Mouse (Mus musculus) left cerebral cortex, postnatal 36 days (tissue): ENCODE results near the gene Rpl18. TPM values are rescaled to one million over a fixed set of nuclear protein-coding genes. Genes with fewer than 3 reads are reported as not detected.
A peak's percentile ranks its signal among the peaks of the same experiment; 100 is the strongest.

ENCODE experiments used
- DNase-seq, 2 experiments: peaks; one replicate each; pipeline ENCODE4 v3.0.0; 2021 to 2022; ENCODE audit warnings: low spot score in 2 of 2, mixed read lengths in 1 of 2
- intact Hi-C: fragments of 180-260 bp; cut with DNase I; formaldehyde crosslinking; loops from one replicate; pipeline ENCODE4 v1.15.1; 2025
- total RNA-seq, 2 experiments: library from RNA; stranded (reverse); gene quantifications; 2 replicates each; pipeline ENCODE4 v1.2.3; 2021

Gene Rpl18
- total RNA-seq = 100 to 1,000 TPM; 284 to 337 TPM

DNA sequence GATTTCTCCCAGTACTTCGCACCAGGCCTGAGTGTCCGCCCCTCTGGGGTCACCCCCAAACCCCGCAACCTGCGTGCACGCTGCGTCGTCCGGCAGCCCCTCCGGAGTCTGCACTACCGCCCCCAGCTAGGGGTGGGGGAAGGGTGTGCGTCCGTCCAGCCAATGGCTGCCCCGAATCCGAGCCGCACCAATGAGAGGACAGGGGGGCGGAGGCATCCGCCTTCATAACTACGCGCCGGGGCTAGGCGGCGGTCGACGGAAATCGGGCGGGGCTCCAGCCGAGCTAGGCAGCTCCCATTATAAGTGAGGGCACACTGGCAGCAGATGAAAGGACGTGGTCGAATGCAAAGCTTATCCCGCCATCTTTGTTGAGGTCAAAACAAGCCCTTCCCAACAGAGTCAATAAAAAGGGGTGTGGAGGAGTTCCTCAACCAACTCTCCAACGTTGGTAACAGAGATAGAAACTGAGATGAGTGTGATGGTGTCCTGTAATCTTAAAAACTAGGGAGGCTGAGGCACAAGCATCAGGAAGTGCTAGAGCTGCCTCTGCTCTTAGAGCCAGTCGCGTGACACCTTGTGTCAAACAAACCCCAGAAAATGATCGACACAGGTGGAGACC lies at the start of gene Rpl18:
Gene Rpl18, plus strand, starts transcription at position 368 of the 619 bp plus-strand sequence.
- intact Hi-C loops = no loop called here
- DNase-seq = peak; percentile 98

- intact Hi-C loops = no loop called here
- no peak for DNase-seq
Observed at GRCm38 (mm10) chr7:45666161-45666560, 49.1 kb upstream of the Rpl18 start, which contains the start of gene Fut2. Gene Fut2 (minus strand): TSS chr7:45666394.

DNA sequence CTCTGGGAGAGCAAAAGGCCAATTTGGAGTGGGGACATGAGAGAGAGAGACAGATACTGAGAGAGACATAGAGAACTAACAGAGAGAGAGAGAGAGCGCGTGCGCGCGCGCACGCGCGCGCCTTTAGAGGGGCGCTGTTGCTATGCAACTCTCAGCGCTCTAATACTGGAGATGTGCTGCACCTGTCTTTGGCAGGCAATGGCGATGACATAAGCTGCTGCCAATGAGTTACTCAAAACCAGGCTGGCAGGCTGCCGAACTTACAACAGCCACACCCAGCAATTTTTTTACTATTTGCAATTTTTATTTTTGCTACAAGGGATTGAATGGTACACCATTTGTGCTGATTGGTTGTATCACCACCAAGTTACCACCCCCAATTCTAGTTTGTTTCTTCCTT lies 47.5 kb upstream of the Rpl18 start:
- intact Hi-C loops = no loop called here
- no peak for DNase-seq

GRCm38 (mm10) chr7:45668921-45669320 lies 46.3 kb upstream of the Rpl18 start:
- intact Hi-C loops = no loop called here
- no peak for DNase-seq

DNA sequence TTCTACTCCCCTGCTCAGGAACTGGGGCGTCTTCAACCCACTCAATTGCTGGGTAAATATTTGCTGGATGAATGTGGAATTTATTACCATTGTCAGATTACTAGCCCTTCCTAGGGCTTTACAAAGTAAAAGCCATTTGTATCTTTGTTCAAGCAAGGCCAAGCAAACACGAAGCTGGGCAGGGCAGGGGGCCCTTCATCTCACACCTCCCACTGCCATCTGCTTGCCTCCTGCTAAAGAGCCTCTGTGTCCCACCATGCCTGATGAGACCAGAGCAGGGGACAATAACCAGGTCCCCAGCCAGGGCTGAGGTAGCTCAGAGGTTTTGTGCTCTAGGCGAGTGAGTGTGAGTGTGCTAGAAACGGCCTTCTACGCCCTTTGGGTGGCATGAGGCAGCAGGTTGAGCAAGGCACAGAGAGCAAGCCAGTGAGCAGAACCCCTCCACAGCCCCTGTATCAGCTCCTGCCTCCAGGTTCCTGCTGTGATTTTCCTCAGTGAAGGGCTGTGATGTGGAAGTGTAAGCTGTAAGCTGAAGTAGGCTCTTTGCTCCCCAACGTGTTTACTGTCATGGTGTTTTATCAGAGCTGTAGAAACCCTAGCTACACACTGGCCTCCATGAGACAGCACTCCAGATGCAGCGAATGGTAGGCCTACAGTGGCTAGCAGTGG lies 37.5 kb upstream of the Rpl18 start:
- intact Hi-C loops = no loop called here

GRCm38 (mm10) chr7:45678513-45678912 lies 36.7 kb upstream of the Rpl18 start:
- intact Hi-C loops = no loop called here
- no peak for DNase-seq

More for the DNA sequence above, 37.5 kb upstream of the Rpl18 start:
- DNase-seq = no peak

- intact Hi-C loops = loop anchor here (5.0 to 10.0 kb wide), 3 partner anchors 38 to 205 kb away; no protein-coding TSS in a partner anchor
- DNase-seq = no peak
Observed at GRCm38 (mm10) chr7:45679966-45680621, 35.2 kb upstream of the Rpl18 start.

DNA sequence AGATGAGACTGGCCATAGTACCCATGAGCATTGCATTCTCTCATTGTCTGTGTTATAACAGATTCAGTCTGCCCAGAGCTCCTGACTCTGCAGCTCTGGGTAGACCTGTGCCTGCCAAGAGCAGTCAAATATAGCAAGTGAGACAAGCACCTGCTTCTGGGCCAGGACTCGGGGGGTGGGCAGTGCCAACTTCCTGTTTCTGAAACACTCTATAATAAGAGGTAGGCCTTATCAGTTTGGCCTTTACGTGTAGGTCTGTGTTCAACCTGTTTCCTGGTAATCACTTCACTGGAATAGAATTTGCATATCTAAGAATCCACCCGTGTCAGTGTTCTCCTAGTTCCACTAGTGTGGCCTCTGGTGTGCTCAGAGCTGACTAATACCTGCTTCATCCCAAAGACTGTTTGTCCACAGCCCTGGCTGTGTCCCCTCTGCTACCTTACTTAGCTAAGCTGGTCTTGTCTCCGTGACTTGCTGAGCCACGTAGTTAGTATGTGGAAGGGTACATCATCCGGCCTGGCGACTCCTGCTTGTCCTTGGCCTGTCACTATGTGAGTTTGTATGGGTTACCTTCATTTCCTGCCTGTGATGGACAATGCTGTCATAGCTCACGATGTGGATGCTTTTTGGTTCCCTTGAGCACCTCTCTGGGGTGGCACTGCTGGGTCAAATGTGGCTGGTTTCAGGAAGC lies 34.1 kb upstream of the Rpl18 start:
- intact Hi-C loops = loop anchor here (5.0 to 10.0 kb wide), 3 partner anchors 39 to 206 kb away; no protein-coding TSS in a partner anchor
- no peak for DNase-seq

GRCm38 (mm10) chr7:45682144-45683126 lies 32.8 kb upstream of the Rpl18 start:
- intact Hi-C loops = loop anchor here (5.0 to 10.0 kb wide), 3 partner anchors 40 to 208 kb away; no protein-coding TSS in a partner anchor
- peak; percentile 81 to 85 for DNase-seq

DNA sequence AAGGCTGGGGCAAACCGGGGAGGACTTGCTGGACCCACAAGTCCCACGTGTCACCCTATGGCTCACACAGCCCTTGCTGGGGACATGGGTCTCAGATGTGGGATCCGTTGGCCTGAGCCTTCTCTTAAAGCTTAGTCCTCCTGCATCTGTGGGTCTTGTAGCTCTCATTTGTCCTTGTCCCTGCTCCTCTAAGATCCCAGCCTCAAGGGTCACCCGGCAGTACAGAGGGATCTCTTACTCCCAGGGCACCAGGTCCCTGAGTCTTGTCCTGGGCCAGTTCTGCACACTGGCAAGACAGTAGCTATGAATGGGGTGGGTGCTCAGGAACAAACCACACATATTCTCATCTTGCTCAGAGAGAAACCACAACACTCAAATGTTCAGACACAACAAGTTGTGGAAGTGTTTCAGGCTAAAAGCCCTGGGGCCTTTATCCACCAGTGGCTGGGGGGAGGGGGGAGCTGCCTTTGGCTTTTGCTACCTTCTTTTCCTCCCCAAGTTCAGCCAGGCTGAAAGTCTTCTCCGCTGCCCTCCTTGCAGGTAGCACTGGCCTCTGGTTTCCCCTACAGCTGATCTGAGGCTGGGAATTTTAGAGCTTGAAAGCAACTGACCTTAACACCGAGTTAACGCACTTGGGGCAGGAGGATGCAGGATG lies 31.7 kb upstream of the Rpl18 start, which contains the start of gene Ntn5:
Gene Ntn5, plus strand, starts transcription at position 627 of the 655 bp plus-strand sequence.
- no peak for DNase-seq
- intact Hi-C loops = loop anchor here (5.0 to 10.0 kb wide), 3 partner anchors 41 to 209 kb away; no protein-coding TSS in a partner anchor

- intact Hi-C loops = loop anchor here (10.0 kb wide), 1 partner anchor 211 kb away; no protein-coding TSS in a partner anchor
- no peak for DNase-seq
Observed at GRCm38 (mm10) chr7:45685811-45686210, 29.4 kb upstream of the Rpl18 start.

GRCm38 (mm10) chr7:45686841-45687240 lies 28.4 kb upstream of the Rpl18 start:
- no peak for DNase-seq
- intact Hi-C loops = loop anchor here (10.0 kb wide), 1 partner anchor 212 kb away; no protein-coding TSS in a partner anchor

DNA sequence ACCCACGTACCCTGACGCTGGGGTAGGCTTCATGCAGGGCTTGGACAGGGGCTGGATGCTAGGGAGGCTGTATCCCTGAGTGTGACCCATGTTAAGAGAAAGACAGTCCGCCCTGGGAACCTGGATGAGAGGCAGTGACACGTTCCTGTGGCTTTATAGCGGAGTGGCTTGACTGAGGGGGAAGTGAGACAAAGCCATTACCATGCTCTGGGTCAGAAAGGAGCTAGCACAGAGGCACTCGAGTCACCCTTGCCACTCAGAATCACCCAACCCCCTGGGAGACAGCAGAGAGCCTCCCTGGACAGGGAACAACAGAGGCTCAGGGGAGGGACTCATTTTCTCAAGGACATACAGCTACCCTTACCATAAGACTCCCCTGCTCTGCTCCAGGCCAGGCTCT lies 26.2 kb upstream of the Rpl18 start:
- DNase-seq = no peak
- intact Hi-C loops = loop anchor here (10.0 kb wide), 1 partner anchor 214 kb away; no protein-coding TSS in a partner anchor

- no peak for DNase-seq
- intact Hi-C loops = loop anchor here (10.0 kb wide), 1 partner anchor 215 kb away; no protein-coding TSS in a partner anchor
Observed at GRCm38 (mm10) chr7:45689800-45690199, 25.5 kb upstream of the Rpl18 start.

DNA sequence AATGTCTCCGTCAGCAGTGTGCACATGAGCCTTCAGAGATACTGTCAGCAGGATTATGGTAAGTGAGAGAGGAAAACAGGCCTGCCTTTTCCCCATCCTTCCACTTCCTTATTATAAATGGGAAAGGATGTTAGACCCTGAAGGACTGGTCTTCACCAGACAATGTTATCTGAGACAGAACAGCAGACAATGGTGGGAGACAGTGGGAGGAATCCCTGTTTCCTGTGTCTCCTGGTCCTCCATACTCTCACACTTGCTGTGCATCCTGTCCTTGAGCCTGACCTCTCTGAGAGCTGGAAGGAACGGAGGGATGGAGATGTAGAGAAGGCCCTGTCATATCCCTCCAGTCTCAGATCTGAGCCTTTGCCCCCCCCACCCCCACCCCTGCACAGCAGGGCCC lies 22.9 kb upstream of the Rpl18 start:
- intact Hi-C loops = no loop called here
- DNase-seq = no peak

DNA sequence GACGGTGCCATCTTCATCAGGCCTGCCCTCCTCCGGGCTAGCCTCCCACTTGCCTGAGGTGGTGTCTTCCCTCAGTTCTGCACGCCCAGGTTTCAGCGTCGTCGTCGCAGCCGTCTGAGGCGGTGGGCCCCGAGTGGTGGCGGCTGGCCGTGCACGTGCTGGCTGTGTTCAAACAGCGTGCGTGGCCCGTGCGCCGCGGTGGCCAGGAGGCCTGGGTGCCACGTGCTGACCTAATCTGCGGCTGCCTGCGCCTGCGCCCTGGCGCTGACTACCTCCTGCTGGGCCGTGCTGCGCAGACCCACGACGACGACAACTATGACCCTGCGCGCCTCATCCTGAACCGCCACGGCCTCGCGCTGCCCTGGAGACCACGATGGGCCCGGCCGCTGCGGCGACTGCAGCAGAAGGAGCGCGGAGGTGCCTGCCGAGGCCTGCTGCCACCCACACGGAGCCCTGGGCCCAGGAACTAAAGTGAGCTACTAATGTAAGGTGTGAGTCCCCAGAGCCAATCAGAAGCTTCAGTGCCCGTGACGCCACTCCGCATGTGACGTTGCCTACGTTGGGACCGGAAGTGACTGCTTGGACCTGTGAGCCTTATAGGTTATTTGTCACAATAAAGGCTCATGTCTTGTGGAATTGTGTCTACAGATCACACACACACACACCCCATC lies 21.2 kb upstream of the Rpl18 start, which contains the start of gene Sec1:
Gene Sec1, minus strand, starts transcription at position 482 of the 671 bp plus-strand sequence.
- DNase-seq = no peak
- intact Hi-C loops = no loop called here

GRCm38 (mm10) chr7:45695098-45695497 lies 20.2 kb upstream of the Rpl18 start:
- no peak for DNase-seq
- intact Hi-C loops = no loop called here
